Mouse (Mus musculus) heart, postnatal 25 days (tissue): Measurements from ENCODE around the gene Mef2b. TPM values are rescaled to one million over a fixed set of nuclear protein-coding genes. Genes with fewer than 3 reads are reported as not detected.

Source experiments
- DNase-seq: peaks from one replicate; pipeline ENCODE4 v3.0.0; 2022; ENCODE audit warnings: low spot score
- intact Hi-C: fragments of 180-260 bp; cut with DNase I; formaldehyde crosslinking; loops from one replicate; pipeline ENCODE4 v1.15.1; 2025
- total RNA-seq, 2 experiments: library from RNA; stranded (reverse); gene quantifications; 2 replicates each; pipeline ENCODE4 v1.2.3; 2021

Mef2b gene
- total RNA-seq, 2 experiments from 2014 or later, result 0.31 TPM; not detected in 1

DNA sequence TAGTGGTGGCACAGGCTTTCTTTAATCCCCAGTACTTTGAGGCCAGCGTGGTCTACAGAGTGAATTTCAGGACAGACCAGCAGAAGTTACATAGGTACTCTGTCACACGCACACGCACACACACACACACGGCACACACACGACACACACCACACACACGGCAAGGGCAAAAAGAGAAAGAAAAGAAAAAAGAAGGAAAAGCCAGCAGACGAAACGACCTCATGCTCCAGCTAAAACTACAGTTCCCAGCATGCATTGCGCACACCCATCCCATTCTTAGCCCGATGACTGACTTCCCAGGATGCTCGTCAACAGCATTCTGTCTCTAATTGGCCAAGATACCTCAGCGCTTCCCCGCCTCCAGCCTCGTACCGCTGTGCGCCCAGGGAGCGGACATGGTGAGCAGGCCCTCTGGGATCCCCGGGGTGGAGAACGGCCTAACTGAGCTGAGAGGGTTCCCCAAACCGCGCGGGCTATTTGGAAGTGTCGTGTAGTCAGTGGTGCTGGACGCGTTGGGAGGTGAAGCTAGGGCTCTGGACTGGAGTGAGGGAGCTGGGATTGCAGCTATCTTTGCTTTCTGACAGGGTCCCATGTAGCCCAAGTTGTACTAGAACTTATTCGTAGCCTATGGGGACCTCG is 32.7 kb downstream of the Mef2b start, which contains the start of gene Tmem161a:
Gene Tmem161a, plus strand, starts transcription at position 314 of the 639 bp plus-strand sequence.
- intact Hi-C loops, result no loop called here
- DNase-seq, result peak; percentile 89

DNA sequence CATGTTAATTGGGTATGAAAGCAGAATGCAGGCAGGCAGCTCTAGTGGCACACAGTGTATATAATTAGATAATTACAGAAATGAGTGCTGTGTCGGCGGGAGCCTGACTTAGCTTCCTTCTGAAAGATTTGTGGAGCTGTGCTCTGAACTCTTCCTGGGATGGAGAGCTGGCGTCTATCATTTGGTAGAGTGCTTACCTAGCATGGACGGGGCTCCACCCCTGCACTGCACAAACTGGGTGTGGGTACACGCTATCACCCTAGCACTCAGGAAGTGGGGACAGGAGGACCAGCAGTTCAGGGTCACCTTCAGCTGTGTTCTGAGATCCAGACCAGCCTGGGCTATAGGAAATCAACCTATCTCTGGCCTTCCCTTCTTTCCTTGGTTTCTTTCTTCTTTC is 33.8 kb downstream of the Mef2b start:
- DNase-seq, result no peak
- intact Hi-C loops, result no loop called here

DNA sequence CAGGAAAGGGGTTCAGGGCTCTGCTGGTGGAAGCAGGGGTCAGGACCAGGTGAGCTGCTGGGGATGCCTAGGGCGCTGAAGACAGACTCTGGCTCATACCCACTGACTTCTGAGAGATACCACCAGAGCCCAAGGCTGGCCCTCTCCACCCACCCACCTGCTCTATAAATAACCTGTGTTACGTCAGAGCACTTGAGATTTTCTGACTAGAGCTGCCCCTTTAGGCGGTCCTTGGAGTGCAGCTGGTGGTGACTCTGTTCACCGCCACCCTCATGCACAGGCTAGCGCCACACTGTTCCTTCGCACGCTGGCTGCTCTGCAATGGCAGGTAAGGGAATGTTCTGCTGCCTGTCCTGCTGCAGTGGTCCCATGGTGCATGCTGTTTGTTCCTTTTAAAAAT is 34.6 kb downstream of the Mef2b start:
- DNase-seq, result no peak
- intact Hi-C loops, result no loop called here

DNA sequence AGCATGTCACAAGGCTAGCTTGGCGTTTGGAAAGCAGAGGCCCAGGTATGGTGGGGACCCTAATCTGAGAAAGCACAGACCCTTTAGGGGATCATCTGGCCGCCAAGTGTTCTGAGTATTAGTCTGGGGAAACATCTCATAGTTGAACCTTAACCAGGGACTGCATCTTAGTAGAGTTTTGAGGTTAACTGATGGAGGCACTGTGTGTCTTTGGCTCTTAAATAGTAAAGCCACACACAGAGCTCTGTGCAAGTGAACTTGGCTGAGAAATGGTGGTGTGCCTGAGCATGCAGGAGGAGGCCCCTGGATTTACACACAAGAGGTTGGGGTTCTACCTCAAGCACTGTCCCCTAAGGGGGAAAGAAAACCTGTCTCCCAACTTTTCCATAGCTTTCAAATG is 38.7 kb downstream of the Mef2b start:
- no peak for DNase-seq
- intact Hi-C loops, result no loop called here

DNA sequence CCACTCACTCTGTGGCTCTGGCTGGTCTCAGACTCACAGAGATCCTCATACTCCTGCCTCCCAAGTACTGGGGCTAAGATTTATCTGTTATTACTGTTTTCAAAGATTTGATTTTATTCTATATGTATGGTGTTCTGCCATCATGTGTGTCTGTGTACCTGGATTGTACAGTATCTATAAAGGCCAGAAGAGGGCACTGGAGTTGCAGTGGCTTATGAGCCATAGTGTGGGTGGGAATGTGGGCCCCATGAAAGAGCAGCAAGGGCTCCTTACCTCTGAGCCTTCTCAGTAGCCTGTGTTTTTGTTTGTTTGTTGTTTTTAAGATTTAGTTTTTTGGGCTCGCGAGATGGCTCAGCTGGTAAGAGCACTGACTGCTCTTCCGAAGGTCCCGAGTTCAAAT is 39.6 kb downstream of the Mef2b start:
- intact Hi-C loops, result no loop called here
- DNase-seq, result no peak

DNA sequence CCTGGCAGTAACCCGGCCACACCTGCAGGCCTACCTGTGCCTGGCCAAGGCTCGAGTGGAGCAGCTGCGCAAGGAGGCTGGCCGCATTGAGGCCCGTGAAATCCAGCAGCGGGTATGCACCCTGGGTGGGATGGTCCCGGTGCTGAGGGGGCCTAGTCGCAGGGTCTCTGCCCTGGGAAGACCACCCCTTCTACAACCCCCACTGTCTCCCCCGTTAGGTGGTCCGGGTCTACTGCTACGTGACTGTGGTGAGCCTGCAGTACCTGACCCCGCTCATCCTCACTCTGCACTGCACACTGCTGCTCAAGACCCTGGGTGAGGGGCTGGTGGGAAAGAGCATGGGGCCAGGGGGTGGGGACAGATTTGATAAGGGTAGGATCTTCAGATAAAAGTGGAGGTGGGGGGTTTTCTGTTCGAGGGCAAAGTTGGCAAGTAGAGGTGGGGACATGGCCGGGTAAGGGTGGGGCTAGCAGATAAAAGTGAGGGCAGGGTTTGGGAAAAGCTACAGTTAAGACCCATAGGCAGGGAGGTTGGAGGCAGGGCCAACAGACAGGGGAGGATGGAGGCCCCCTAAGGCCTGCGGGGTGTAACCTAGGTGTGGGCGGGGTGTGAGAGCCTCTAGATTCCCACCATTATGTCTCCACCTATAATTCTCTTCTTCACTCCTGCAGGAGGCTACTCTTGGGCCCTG is 41.8 kb downstream of the Mef2b start:
- no peak for DNase-seq
- intact Hi-C loops, result no loop called here

DNA sequence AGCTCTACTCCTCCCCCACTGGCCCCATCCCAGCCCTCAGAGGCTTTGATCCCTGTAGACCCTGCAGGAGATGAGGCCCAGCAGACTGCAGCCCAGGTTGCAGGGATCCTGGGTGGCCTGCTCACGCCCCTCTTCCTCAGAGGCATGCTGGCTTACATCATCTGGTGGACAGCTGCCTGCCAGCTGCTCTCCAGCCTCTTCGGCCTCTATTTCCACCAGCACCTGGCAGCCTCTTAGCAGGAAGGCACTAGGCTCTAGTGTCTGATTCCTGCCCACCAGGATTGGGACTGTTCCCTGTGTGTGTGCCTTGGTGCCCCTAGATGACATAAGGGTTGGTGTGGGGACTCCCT is 42.4 kb downstream of the Mef2b start:
- intact Hi-C loops, result loop anchor here (2.0 kb wide), 1 partner anchor 41 kb away; no protein-coding TSS in a partner anchor
- DNase-seq, result no peak

DNA sequence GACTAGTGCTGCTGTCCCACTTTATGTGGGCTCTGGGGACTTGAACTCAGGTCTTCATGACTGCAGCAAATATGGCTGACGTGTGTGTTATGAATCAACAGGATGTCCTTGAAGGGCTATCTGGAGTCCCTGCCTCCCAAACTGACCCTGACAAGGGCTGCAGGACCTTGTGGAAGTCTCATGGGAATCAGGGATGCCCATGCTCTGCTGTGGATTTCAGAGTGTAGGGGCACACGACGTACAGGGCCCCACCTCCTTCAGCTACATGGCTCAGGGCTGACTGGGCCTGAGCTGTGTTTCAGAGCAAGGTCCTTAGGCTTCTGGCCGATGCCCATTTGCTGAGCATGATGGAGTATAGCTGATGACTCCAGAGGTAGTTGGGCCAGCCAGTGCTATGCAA is 43.7 kb downstream of the Mef2b start:
- DNase-seq, result no peak
- intact Hi-C loops, result loop anchor here (2.0 kb wide), 1 partner anchor 40 kb away; no protein-coding TSS in a partner anchor

DNA sequence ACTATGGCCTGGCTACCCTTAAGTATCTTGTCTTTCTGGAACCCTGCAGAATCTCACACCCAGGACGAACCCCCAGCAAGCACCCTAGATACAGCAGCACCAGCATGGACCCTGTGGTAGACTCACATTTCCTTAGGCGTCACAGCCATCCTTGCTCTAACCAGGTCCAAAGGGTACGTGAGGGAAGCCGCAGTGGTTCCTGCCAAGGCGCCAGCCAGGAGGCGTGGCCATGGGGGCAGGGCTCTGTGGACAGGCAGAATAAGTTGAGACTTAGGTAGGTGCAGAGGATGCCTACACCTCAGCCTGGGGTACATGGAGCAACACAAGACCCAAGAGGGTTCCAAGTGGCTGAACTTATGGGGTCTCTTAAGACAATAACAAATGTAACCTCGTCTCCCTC is 49.2 kb downstream of the Mef2b start:
- no peak for DNase-seq
- intact Hi-C loops, result no loop called here

DNA sequence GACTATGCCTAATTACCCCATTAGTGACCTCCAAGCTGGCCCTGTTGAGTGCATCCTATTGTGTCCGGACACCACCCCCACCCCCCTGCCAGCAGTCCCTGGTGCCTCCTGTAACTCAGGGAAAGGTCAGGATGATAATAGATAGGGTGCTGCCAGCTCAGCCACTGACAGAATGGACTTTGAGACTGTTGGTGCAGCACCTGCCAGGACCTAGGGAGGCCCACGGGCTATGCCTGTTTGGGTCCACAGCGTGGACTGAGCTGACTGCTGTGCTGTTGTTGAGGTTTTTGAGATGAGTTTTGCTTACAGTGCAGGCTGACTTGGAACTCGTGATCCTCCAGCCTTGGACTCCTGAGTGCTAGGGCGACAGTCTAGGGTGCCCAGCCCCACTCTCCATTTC is 53.7 kb downstream of the Mef2b start:
- intact Hi-C loops, result no loop called here
- DNase-seq, result no peak

DNA sequence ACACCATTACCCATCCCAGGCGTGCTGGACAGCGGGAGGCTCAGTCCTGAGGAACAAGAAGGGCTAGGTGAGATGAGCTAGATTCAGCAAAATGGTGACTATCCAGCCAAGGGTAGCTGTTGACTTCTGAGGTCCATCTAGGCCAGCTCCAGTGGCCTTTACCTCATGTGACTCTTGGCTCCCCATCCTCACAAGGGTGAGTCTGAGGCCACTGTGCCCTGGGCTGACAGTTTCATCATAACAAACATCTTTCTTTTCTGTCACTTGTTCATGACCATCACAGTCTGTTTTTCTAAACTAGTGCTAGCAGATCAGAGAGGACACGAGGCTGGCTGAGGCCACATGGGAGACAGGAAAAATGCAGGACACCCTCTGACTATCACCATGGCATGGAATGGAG is 54.7 kb downstream of the Mef2b start:
- intact Hi-C loops, result no loop called here
- DNase-seq, result no peak

DNA sequence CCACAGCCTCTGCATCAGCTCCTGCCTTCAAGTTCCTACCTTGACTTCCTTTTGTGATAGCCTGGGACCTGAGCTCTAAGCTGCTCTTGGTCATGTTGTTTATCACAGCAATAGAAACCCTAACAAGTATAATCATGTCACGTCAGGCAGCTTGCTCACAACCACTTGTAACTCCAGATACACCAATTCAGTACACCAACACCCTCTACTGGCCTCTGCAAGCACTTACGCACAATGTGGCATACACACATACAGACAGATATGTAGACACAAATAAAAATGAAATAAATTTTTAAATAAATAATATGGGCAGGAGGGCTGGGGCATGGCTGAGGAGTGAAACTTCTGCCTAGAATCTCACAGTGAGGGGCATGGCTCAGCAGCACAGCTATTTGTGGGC is 56.3 kb downstream of the Mef2b start:
- intact Hi-C loops, result no loop called here
- no peak for DNase-seq

DNA sequence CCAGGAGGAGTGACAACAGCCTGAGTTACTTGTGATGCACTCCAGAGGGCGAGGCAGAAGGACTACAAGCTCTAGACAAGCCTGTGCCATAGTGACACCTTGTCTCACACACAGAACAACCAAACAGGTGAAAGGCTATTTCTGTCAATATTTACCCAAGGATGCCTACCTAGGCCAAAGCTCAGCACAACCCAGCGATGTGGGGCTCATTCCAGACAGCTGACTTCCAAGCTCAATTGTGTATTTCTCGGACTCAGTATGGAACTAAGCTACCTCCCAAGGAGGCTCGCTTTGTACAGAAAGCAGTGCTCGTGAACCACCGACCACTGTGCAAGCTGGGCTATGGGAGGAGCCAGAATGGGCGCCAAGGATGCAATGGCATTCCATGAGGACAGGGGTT is 58.1 kb downstream of the Mef2b start:
- intact Hi-C loops, result no loop called here
- DNase-seq, result no peak

DNA sequence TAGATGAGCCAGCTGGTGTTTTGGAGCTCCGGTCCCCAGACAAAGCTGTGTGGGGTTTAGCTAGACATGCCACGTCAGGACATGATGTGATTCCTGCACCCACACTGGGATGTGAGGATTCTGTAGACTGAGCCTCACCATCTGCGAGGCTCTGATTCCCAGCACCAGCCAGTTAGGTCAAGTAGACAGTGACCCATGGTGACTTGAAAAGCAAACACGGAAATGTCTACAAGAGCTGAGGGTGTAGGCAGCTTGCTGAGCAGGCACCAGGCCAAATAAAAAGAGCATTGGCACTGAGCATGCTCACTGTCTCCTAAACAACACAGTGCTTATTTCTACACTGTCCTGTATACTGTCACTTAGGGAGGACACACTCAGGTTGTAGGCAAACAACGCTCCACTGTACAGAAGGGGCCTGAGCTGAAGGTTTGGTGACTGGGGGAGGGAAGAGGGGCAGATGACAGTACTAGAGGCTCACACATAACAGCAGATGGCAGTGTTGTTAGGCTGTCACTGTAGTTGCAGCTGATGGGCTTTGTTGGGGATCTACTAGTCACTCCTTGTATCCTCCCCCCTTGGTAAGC is 60.7 kb downstream of the Mef2b start:
- DNase-seq, result no peak
- intact Hi-C loops, result loop anchor here (2.0 kb wide), 1 partner anchor 23 kb away; no protein-coding TSS in a partner anchor

DNA sequence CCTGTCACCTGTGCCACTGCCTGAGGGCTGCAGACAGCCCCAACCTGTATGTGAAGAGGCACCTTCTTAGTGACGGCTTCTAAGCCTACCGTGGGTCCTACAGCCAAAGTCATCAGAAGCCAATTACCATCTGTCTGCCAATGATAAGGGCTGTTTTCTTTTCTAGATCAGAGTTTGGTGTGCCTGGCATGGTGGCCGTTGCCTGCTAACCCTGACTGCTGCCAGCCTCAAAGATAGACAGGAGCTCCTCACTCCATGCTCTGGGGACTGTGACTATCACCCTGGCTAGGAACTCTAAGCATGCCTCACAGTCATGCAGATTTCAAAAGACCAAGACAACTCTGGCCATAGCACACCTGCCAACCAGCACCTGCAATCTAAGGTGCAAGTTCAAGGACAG is 61.9 kb downstream of the Mef2b start:
- no peak for DNase-seq
- intact Hi-C loops, result loop anchor here (2.0 kb wide), 1 partner anchor 21 kb away; no protein-coding TSS in a partner anchor

DNA sequence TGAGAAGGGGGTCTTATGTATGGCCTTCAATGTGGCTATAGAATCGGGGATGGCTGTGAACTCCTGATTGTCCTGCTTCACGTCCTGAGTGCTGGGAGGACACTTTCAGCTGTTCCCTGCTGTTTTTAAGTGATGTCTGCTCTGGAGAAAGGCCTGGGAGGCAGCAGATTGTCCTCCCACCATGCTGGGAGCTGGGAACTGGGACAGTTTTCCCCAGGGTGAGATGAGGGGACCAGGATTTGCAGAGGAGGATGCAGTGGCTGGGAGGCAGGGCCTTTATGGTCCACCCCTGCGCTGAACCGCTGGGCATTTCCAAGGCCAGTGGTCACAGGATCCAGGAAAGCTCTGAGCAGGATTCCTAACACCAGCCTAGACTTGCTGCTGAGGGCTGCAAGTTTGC is 63.6 kb downstream of the Mef2b start:
- no peak for DNase-seq
- intact Hi-C loops, result no loop called here

DNA sequence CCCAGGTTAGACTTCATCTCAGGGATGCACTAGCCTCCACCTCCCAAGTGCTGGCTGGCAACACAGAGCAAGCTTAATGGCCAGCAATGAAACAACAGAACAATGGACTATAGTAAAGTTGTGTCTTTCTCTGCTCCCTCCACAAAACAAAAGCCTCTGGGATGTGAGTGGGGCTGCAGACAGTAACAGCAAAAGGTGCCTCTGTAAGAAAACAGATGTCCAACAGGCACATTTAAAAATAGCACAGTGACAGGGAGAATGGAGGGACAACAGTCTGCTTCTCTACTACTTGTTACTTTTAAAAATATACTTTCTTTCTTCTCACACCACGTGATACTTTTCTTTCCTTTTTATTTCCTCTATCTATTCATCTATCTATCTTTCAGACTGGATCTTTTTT is 65.2 kb downstream of the Mef2b start:
- intact Hi-C loops, result no loop called here
- DNase-seq, result no peak

DNA sequence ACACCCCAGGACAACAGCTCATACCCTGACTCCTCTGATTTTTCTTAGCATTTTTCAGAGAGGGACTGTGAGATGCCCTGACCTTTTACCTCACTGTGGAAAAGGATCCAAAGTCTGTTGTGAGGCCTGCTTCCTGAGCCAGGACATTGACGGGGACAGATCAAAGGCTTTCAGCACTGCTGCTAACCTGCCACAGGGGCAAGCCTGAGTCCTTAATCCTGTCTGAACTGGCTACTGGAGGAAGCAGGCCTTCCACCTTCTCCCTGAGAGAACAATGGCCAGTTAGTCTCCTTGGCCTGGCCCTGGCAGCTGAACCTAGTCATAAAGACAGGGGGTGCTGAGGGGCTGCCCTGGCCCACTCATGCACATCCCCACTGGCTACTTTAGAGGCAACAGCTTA is 68.6 kb downstream of the Mef2b start:
- no peak for DNase-seq

DNA sequence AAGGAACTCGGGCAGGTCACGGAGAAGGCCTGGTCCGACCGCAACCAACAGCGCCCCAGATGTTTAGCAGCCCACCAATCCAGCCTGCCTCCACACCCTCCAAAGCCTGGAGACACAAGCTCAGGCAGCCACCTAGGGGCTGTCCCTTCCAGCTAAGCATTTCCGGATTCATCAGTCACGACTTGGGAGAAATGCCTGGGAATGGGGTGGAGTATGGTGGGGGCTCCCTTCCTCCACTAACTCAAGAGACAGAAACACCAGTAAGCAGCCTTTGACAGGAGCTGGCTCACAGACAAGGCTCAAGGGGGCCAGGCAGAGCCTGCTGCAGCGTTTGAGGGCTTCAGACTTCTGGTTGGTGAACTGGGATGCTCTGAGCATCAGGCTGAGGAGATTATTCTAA is 71.0 kb downstream of the Mef2b start:
- intact Hi-C loops, result no loop called here
- DNase-seq, result no peak

More for the DNA sequence above, 68.6 kb downstream of the Mef2b start:
- intact Hi-C loops, result no loop called here

DNA sequence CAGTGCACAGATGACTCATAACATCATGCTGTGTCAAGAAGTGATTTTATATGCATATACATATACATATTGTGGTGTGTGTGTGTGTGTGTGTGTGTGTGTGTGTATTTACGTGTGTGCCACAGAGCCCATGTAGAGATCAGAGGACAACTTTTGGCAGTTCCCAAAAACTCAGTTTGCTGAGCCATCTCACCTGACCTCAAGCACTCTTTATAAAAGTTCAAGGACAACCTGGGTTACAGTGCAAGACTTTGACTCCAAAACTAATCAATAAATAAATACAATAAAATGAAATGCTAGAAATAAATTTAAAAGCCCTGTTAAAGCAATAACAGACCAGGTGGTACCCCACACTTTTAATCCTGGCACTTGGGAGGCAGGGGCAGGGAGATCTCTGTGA is 71.8 kb downstream of the Mef2b start:
- intact Hi-C loops, result no loop called here
- no peak for DNase-seq

DNA sequence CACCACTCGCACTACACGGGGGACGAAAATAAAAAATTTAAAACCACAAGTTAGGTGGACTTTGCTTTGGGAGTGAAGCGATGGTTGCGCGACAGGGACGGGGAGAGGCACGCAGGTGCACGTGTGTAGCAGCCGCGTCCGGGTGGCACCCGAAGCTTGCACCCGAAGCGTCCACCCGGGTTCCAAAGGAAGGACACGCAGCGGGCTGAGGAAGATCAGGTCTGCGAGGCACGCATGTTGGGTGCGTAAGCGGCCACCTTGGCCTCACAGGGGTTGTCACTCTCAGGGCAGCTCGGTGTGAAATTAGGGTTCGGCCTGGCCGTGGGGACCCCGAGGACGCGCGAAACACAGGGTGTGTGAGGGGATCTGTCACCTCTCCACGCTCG is 72.2 kb downstream of the Mef2b start:
- intact Hi-C loops, result no loop called here

More for the DNA sequence above, 72.2 kb downstream of the Mef2b start:
- no peak for DNase-seq
